Mouse (Mus musculus) CD4-positive, CD25-positive, alpha-beta regulatory T cell, adult 9 weeks (primary cell): Measurements from ENCODE around the gene Gm16513. TPM values are rescaled to one million over a fixed set of nuclear protein-coding genes. Genes with fewer than 3 reads are reported as not detected.

Experiments used
- polyA plus RNA-seq: library from polyadenylated mRNA; unstranded; fragments of 100-300 nt; shearing (Covaris generic); gene quantifications from one replicate; pipeline ENCODE4 v1.2.1, GENCODE M21; 2017

The Gm16513 gene
- polyA plus RNA-seq = 0.27 TPM

DNA sequence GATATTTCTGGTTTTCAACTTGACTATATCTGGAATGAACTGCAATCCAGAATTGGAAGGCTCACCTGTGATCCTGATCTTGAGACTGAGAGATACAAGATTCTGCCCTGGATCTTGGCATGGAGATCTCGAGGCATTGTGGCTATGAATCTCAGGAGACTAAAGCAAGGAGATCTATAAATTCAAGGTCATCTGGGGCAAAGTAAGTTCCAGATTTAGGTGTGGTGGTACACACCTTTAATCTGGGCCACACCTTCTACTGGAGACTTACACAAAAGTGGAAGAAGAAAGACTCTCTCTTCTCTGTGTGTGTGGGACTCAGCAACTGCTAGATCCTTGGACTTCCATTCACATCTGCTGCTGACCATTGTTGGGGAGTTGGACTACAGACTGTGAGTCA is at the start of gene Gm16513:
Gm16513 (plus strand) TSS at position 301 of the 400 bp plus-strand sequence.

Other genes starting within 250 kb of the Gm16513 start
- not detected for gene Gm6367, start 194.0 kb upstream of the Gm16513 start, polyA plus RNA-seq
- not detected for gene Gm7942, start 75.7 kb upstream of the Gm16513 start, polyA plus RNA-seq
- gene Gm10424, start 90.1 kb downstream of the Gm16513 start, polyA plus RNA-seq = not detected
- gene Gm3259, start 123.3 kb downstream of the Gm16513 start, polyA plus RNA-seq = not detected